Mouse (Mus musculus): ENCODE data around the gene Slc37a1. TPM values are rescaled to one million over a fixed set of nuclear protein-coding genes. Genes with fewer than 3 reads are reported as not detected.

Slc37a1 gene
- total and polyA plus RNA-seq, 3 experiments, result 5.7 to 13.4 (median 13.1) TPM

GRCm38 (mm10) chr17:31317521-31318272 lies 31.1 kb downstream of the Slc37a1 start:
- DNase-seq, result no peak

- DNase-seq, result no peak
These were observed 32.5 kb downstream of the Slc37a1 start for GRCm38 (mm10) chr17:31318906-31319767.

- DNase-seq, result no peak
These were observed 34.8 kb downstream of the Slc37a1 start for GRCm38 (mm10) chr17:31321425-31321824.

- no peak for DNase-seq
These were observed 35.9 kb downstream of the Slc37a1 start for GRCm38 (mm10) chr17:31322446-31322845.

- no peak for DNase-seq
These were observed 36.8 kb downstream of the Slc37a1 start for GRCm38 (mm10) chr17:31323379-31323778.

- DNase-seq, result no peak
These were observed 37.6 kb downstream of the Slc37a1 start for GRCm38 (mm10) chr17:31324227-31324626.

GRCm38 (mm10) chr17:31325451-31326219 lies 39.0 kb downstream of the Slc37a1 start:
- DNase-seq, result no peak

- no peak for DNase-seq
These were observed 39.7 kb downstream of the Slc37a1 start for GRCm38 (mm10) chr17:31326220-31326852.

GRCm38 (mm10) chr17:31328466-31328865 lies 41.9 kb downstream of the Slc37a1 start:
- DNase-seq, result no peak

GRCm38 (mm10) chr17:31330622-31331021 lies 44.0 kb downstream of the Slc37a1 start:
- peak; percentile 56 for DNase-seq

GRCm38 (mm10) chr17:31331273-31331672 lies 44.7 kb downstream of the Slc37a1 start:
- no peak for DNase-seq

- no peak for DNase-seq
These were observed 45.3 kb downstream of the Slc37a1 start for GRCm38 (mm10) chr17:31331920-31332319.

- no peak for DNase-seq
These were observed 45.7 kb downstream of the Slc37a1 start for GRCm38 (mm10) chr17:31332333-31332732.

- no peak for DNase-seq
These were observed 48.1 kb downstream of the Slc37a1 start for GRCm38 (mm10) chr17:31334509-31335260.

- DNase-seq, result no peak
These were observed 48.9 kb downstream of the Slc37a1 start for GRCm38 (mm10) chr17:31335344-31336080.

GRCm38 (mm10) chr17:31339769-31340168 lies 53.2 kb downstream of the Slc37a1 start:
- DNase-seq, result peak; percentile 52

- no peak for DNase-seq
These were observed 55.6 kb downstream of the Slc37a1 start for GRCm38 (mm10) chr17:31342191-31342590.

- DNase-seq, result peak; percentile 74
These were observed 57.7 kb downstream of the Slc37a1 start for GRCm38 (mm10) chr17:31344172-31344801.

- DNase-seq, result no peak
These were observed 58.2 kb downstream of the Slc37a1 start for GRCm38 (mm10) chr17:31344816-31345215.

GRCm38 (mm10) chr17:31348129-31348528 lies 61.5 kb downstream of the Slc37a1 start:
- no peak for DNase-seq
